In the genomic region with DNA sequence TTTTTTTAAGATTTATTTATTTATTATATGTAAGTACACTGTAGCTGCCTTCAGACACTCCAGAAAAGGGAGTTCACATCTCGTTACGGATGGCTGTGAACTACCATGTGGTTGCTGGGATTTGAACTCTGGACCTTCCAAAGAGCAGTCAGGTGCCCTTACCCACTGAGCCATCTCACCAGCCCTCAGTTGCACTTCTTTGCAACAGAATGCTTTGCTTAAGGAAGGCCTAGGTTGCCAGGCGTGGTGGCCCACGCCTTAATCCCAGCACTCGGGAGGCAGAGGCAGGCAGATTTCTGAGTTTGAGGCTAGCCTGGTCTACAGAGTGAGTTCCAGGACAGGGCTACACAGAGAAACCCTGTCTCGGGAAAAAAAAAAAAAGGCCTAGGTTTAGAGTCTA, we compare ENCODE assay signal across 8 mouse cellular contexts. TPM values are rescaled to one million over a fixed set of nuclear protein-coding genes. Genes with fewer than 3 reads are reported as not detected.
A peak's percentile ranks its signal among the peaks of the same experiment; 100 is the strongest.
DNase-seq lines count a peak whose midpoint lies in the region; ATAC-seq and TF ChIP-seq lines count a peak whose summit lies in the region.
"Not testable (repeated sequence)": the region's sequence is repeated elsewhere in the genome, so short reads cannot be mapped to it uniquely, and the experiment has no call there.

No protein-coding gene starts in this region.

- TF ChIP-seq EP300 in liver, embryonic 14.5 days (IDR thresholded peaks at IDR 0.05; ENCODE audit: low read depth) = not testable (repeated sequence)

- ATAC-seq in hindbrain, embryonic 14.5 days (ENCODE audit: low FRiP score); kidney, postnatal 0 days (replicated peaks; ENCODE audit: low FRiP score, low read depth); liver, embryonic 14.5 days (ENCODE audit: insufficient read depth); midbrain, embryonic 12.5 days (ENCODE audit: low FRiP score, low read depth): not testable (repeated sequence)

- 72% methylated on average over 6 of the region's 6 CpGs for WGBS in heart, embryonic 10.5 days
- 81% methylated on average over 6 of the region's 6 CpGs for WGBS in hindbrain, embryonic 14.5 days
- WGBS in kidney, postnatal 0 days = 63% methylated on average over 6 of the region's 6 CpGs
- WGBS in liver, embryonic 14.5 days (ENCODE audit: insufficient replicate concordance) = 65% methylated on average over 6 of the region's 6 CpGs
- 77% methylated on average over 6 of the region's 6 CpGs for WGBS in midbrain, embryonic 12.5 days
- WGBS in olfactory bulb, adult 2 months = 57% methylated on average over 6 of the region's 6 CpGs

- H3K9me3 ChIP-seq in heart, embryonic 10.5 days; hindbrain, embryonic 14.5 days (ENCODE audit: control insufficient read depth, low read length); kidney, postnatal 0 days (replicated peaks; ENCODE audit: low read length); liver, embryonic 14.5 days (ENCODE audit: control insufficient read depth, low read length); midbrain, embryonic 12.5 days: not testable (repeated sequence)

- peak; percentile 21 for DNase-seq in R1 (ENCODE audit: low read depth, low spot score)
- DNase-seq in heart, embryonic 10.5 days (ENCODE audit: low spot score); hindbrain, embryonic 14.5 days (ENCODE audit: low spot score); kidney, postnatal 0 days (ENCODE audit: low spot score); liver, embryonic 14.5 days (ENCODE audit: low read depth in 3 of 3, low spot score in 3 of 3): not testable (repeated sequence)

- peak overlapping the region; percentile 96 for H3K9ac ChIP-seq in hindbrain, embryonic 14.5 days
- H3K9ac ChIP-seq in kidney, postnatal 0 days (ENCODE audit: low read depth, low read length); liver, embryonic 14.5 days (replicated peaks): not testable (repeated sequence)
- peak overlapping the region; percentile 97; the same call in 1 of the 2 replicates for H3K9ac ChIP-seq in midbrain, embryonic 12.5 days (replicated peaks)

- peaks cover 34% of the 10 kb centered on the region for H3K36me3 ChIP-seq in heart, embryonic 10.5 days
- H3K36me3 ChIP-seq in hindbrain, embryonic 14.5 days (replicated peaks; ENCODE audit: control insufficient read depth, insufficient read depth) = peaks cover 29% of the 10 kb centered on the region
- peaks cover 18% of the 10 kb centered on the region for H3K36me3 ChIP-seq in kidney, postnatal 0 days (ENCODE audit: insufficient read depth, low read length)
- peaks cover 23% of the 10 kb centered on the region for H3K36me3 ChIP-seq in liver, embryonic 14.5 days (replicated peaks; ENCODE audit: control insufficient read depth, insufficient read depth, low read depth)
- H3K36me3 ChIP-seq in midbrain, embryonic 12.5 days = peaks cover 39% of the 10 kb centered on the region

- not testable (repeated sequence) for TF ChIP-seq POLR2A in embryonic fibroblast, embryonic 13.5 days (IDR thresholded peaks at IDR 0.05; ENCODE audit: low read depth, low read length); olfactory bulb, adult 2 months (IDR thresholded peaks at IDR 0.05; ENCODE audit: insufficient read depth, low read depth, low read length)

- TF ChIP-seq CTCF in embryonic fibroblast, embryonic 13.5 days (IDR thresholded peaks at IDR 0.05; ENCODE audit: borderline replicate concordance, insufficient read depth, low read length); kidney, postnatal 0 days (IDR thresholded peaks at IDR 0.05; ENCODE audit: low read depth); liver, embryonic 14.5 days (IDR thresholded peaks at IDR 0.05; ENCODE audit: low read depth); olfactory bulb, adult 2 months (IDR thresholded peaks at IDR 0.05; ENCODE audit: insufficient read depth, low read depth, low read length): not testable (repeated sequence)

- 0 out of 2 replicates have a peak overlapping the region, but pooled peaks have one; percentile 4 for H3K4me3 ChIP-seq in embryonic fibroblast, embryonic 13.5 days (ENCODE audit: insufficient read depth, low read length)
- H3K4me3 ChIP-seq in heart, embryonic 10.5 days = peak overlapping the region; percentile 98
- H3K4me3 ChIP-seq in hindbrain, embryonic 14.5 days (replicated peaks; ENCODE audit: low read length) = peak overlapping the region; percentile 96
- peak overlapping the region; percentile 97 for H3K4me3 ChIP-seq in kidney, postnatal 0 days (replicated peaks; ENCODE audit: low read depth, low read length)
- H3K4me3 ChIP-seq in liver, embryonic 14.5 days (ENCODE audit: insufficient read depth in 1 of 2, low read depth in 2 of 2, low read length in 2 of 2) = peak overlapping the region; percentile 26 to 89; a peak in 3 of 4 replicates
- peak overlapping the region; percentile 100 for H3K4me3 ChIP-seq in midbrain, embryonic 12.5 days
- peak overlapping the region; percentile 11; the same call in 1 of the 2 replicates for H3K4me3 ChIP-seq in olfactory bulb, adult 2 months (ENCODE audit: insufficient read depth, low read depth, low read length)

- not testable (repeated sequence) for H3K27ac ChIP-seq in embryonic fibroblast, embryonic 13.5 days (ENCODE audit: insufficient read depth, low read length); heart, embryonic 10.5 days; kidney, postnatal 0 days; liver, embryonic 14.5 days; midbrain, embryonic 12.5 days (replicated peaks); olfactory bulb, adult 2 months (ENCODE audit: insufficient read depth, low read depth, low read length)
- H3K27ac ChIP-seq in hindbrain, embryonic 14.5 days = peak overlapping the region; percentile 89; the same call in 1 of the 2 replicates

- H3K27me3 ChIP-seq in heart, embryonic 10.5 days (ENCODE audit: insufficient read depth, poor library complexity, severe bottlenecking); hindbrain, embryonic 14.5 days (ENCODE audit: control insufficient read depth, insufficient read depth, low read length); kidney, postnatal 0 days (ENCODE audit: insufficient read depth, low read length); liver, embryonic 14.5 days (ENCODE audit: control insufficient read depth, insufficient read depth, low read length); midbrain, embryonic 12.5 days: not testable (repeated sequence)

- H3K4me2 ChIP-seq in hindbrain, embryonic 14.5 days (replicated peaks) = peak overlapping the region; percentile 84
- peak overlapping the region; percentile 84 for H3K4me2 ChIP-seq in kidney, postnatal 0 days (ENCODE audit: low read length)
- peak overlapping the region; percentile 86 for H3K4me2 ChIP-seq in liver, embryonic 14.5 days (ENCODE audit: low read depth)
- peak overlapping the region; percentile 88 for H3K4me2 ChIP-seq in midbrain, embryonic 12.5 days (replicated peaks)

- not testable (repeated sequence) for H3K4me1 ChIP-seq in embryonic fibroblast, embryonic 13.5 days (ENCODE audit: control insufficient read depth, insufficient read depth, low read length)
- peaks cover 19% of the 10 kb centered on the region for H3K4me1 ChIP-seq in heart, embryonic 10.5 days
- peaks cover 15% of the 10 kb centered on the region for H3K4me1 ChIP-seq in hindbrain, embryonic 14.5 days (replicated peaks; ENCODE audit: control insufficient read depth, insufficient read depth, low read length)
- peaks cover 21% of the 10 kb centered on the region for H3K4me1 ChIP-seq in kidney, postnatal 0 days (replicated peaks; ENCODE audit: insufficient read depth, low read length)
- peaks cover 0 to 16% of the 10 kb centered on the region in 2 experiments for H3K4me1 ChIP-seq in liver, embryonic 14.5 days (replicated peaks; ENCODE audit: control insufficient read depth in 2 of 2, insufficient read depth in 2 of 2, low read length in 1 of 2)
- peaks cover 30% of the 10 kb centered on the region for H3K4me1 ChIP-seq in midbrain, embryonic 12.5 days
- peaks cover 35% of the 10 kb centered on the region for H3K4me1 ChIP-seq in olfactory bulb, adult 2 months (ENCODE audit: control insufficient read depth, insufficient read depth, low read length)

RNA-seq across cellular contexts. Expression of gene Apopt1, which starts 0.8 kb away (rescaled TPM):
- 29.9 and 38.2 TPM in 2 replicates for polyA plus RNA-seq in embryonic fibroblast, embryonic 13.5 days (2011; ENCODE audit: insufficient read length, low read depth, missing spikeins)
- 53.3 and 55.2 TPM in 2 replicates for polyA plus RNA-seq in heart, embryonic 10.5 days (2016; fragmentation: Nextera tagmentation; extraction: Ambion mirVana)
- 48.2 and 61.4 TPM in 2 replicates for polyA plus RNA-seq in hindbrain, embryonic 14.5 days (2014; fragmentation: Nextera tagmentation; extraction: Ambion mirVana)
- 57.8 and 61.4 TPM in 2 replicates for polyA plus RNA-seq in kidney, postnatal 0 days (2015; fragmentation: Nextera tagmentation; extraction: Ambion mirVana)
- 7.5 and 13.4 TPM in 2 replicates for polyA plus RNA-seq in liver, embryonic 14.5 days (2012; rRNA removed)
- polyA plus RNA-seq in liver, embryonic 14.5 days (2014; fragmentation: Nextera tagmentation; extraction: Ambion mirVana) = 19.3 and 20.0 TPM in 2 replicates
- polyA plus RNA-seq in midbrain, embryonic 12.5 days (2016; fragmentation: Nextera tagmentation; extraction: Ambion mirVana) = 52.3 and 57.8 TPM in 2 replicates
- polyA plus RNA-seq in olfactory bulb, adult 2 months (2012; ENCODE audit: insufficient read depth, insufficient read length, low replicate concordance, missing spikeins) = not detected in 2 replicates

RNA-seq across cellular contexts. Expression of gene Bag5, which starts 0.8 kb away (rescaled TPM):
- polyA plus RNA-seq in embryonic fibroblast, embryonic 13.5 days (2011; ENCODE audit: insufficient read length, low read depth, missing spikeins) = 29.3 and 35.9 TPM in 2 replicates
- polyA plus RNA-seq in heart, embryonic 10.5 days (2016; fragmentation: Nextera tagmentation; extraction: Ambion mirVana) = 43.7 and 47.7 TPM in 2 replicates
- polyA plus RNA-seq in hindbrain, embryonic 14.5 days (2014; fragmentation: Nextera tagmentation; extraction: Ambion mirVana) = 65.5 and 71.6 TPM in 2 replicates
- polyA plus RNA-seq in kidney, postnatal 0 days (2015; fragmentation: Nextera tagmentation; extraction: Ambion mirVana) = 45.7 and 48.9 TPM in 2 replicates
- polyA plus RNA-seq in liver, embryonic 14.5 days (2012; rRNA removed) = 5.5 and 9.8 TPM in 2 replicates
- polyA plus RNA-seq in liver, embryonic 14.5 days (2014; fragmentation: Nextera tagmentation; extraction: Ambion mirVana) = 15.2 and 15.5 TPM in 2 replicates
- 62.0 and 64.0 TPM in 2 replicates for polyA plus RNA-seq in midbrain, embryonic 12.5 days (2016; fragmentation: Nextera tagmentation; extraction: Ambion mirVana)
- not detected in 2 replicates for polyA plus RNA-seq in olfactory bulb, adult 2 months (2012; ENCODE audit: insufficient read depth, insufficient read length, low replicate concordance, missing spikeins)

RNA-seq across cellular contexts. Expression of gene Trmt61a, which starts 36.0 kb away (rescaled TPM):
- 9.0 and 13.0 TPM in 2 replicates for polyA plus RNA-seq in embryonic fibroblast, embryonic 13.5 days (2011; ENCODE audit: insufficient read length, low read depth, missing spikeins)
- 12.7 and 18.9 TPM in 2 replicates for polyA plus RNA-seq in heart, embryonic 10.5 days (2016; fragmentation: Nextera tagmentation; extraction: Ambion mirVana)
- 6.1 and 7.2 TPM in 2 replicates for polyA plus RNA-seq in hindbrain, embryonic 14.5 days (2014; fragmentation: Nextera tagmentation; extraction: Ambion mirVana)
- polyA plus RNA-seq in kidney, postnatal 0 days (2015; fragmentation: Nextera tagmentation; extraction: Ambion mirVana) = 6.3 and 6.8 TPM in 2 replicates
- 19.3 and 32.7 TPM in 2 replicates for polyA plus RNA-seq in liver, embryonic 14.5 days (2012; rRNA removed)
- polyA plus RNA-seq in liver, embryonic 14.5 days (2014; fragmentation: Nextera tagmentation; extraction: Ambion mirVana) = 3.3 and 4.4 TPM in 2 replicates
- polyA plus RNA-seq in midbrain, embryonic 12.5 days (2016; fragmentation: Nextera tagmentation; extraction: Ambion mirVana) = 11.8 and 13.2 TPM in 2 replicates
- polyA plus RNA-seq in olfactory bulb, adult 2 months (2012; ENCODE audit: insufficient read depth, insufficient read length, low replicate concordance, missing spikeins) = not detected in 2 replicates

RNA-seq across cellular contexts. Expression of gene Ckb, which starts 41.7 kb away (rescaled TPM):
- polyA plus RNA-seq in embryonic fibroblast, embryonic 13.5 days (2011; ENCODE audit: insufficient read length, low read depth, missing spikeins) = 43.8 and 84.3 TPM in 2 replicates
- 408 and 575 TPM in 2 replicates for polyA plus RNA-seq in heart, embryonic 10.5 days (2016; fragmentation: Nextera tagmentation; extraction: Ambion mirVana)
- 1,434 and 1,576 TPM in 2 replicates for polyA plus RNA-seq in hindbrain, embryonic 14.5 days (2014; fragmentation: Nextera tagmentation; extraction: Ambion mirVana)
- 135 and 148 TPM in 2 replicates for polyA plus RNA-seq in kidney, postnatal 0 days (2015; fragmentation: Nextera tagmentation; extraction: Ambion mirVana)
- 26.5 and 31.4 TPM in 2 replicates for polyA plus RNA-seq in liver, embryonic 14.5 days (2012; rRNA removed)
- polyA plus RNA-seq in liver, embryonic 14.5 days (2014; fragmentation: Nextera tagmentation; extraction: Ambion mirVana) = 26.1 and 28.0 TPM in 2 replicates
- polyA plus RNA-seq in midbrain, embryonic 12.5 days (2016; fragmentation: Nextera tagmentation; extraction: Ambion mirVana) = 2,376 and 2,635 TPM in 2 replicates
- 210 and 316 TPM in 2 replicates for polyA plus RNA-seq in olfactory bulb, adult 2 months (2012; ENCODE audit: insufficient read depth, insufficient read length, low replicate concordance, missing spikeins)

RNA-seq across cellular contexts. Expression of gene Klc1, which starts 44.8 kb away (rescaled TPM):
- 103 and 124 TPM in 2 replicates for polyA plus RNA-seq in embryonic fibroblast, embryonic 13.5 days (2011; ENCODE audit: insufficient read length, low read depth, missing spikeins)
- 109 and 116 TPM in 2 replicates for polyA plus RNA-seq in heart, embryonic 10.5 days (2016; fragmentation: Nextera tagmentation; extraction: Ambion mirVana)
- 586 and 635 TPM in 2 replicates for polyA plus RNA-seq in hindbrain, embryonic 14.5 days (2014; fragmentation: Nextera tagmentation; extraction: Ambion mirVana)
- 52.6 and 61.3 TPM in 2 replicates for polyA plus RNA-seq in kidney, postnatal 0 days (2015; fragmentation: Nextera tagmentation; extraction: Ambion mirVana)
- 11.3 and 16.3 TPM in 2 replicates for polyA plus RNA-seq in liver, embryonic 14.5 days (2012; rRNA removed)
- 14.3 and 17.2 TPM in 2 replicates for polyA plus RNA-seq in liver, embryonic 14.5 days (2014; fragmentation: Nextera tagmentation; extraction: Ambion mirVana)
- polyA plus RNA-seq in midbrain, embryonic 12.5 days (2016; fragmentation: Nextera tagmentation; extraction: Ambion mirVana) = 382 and 402 TPM in 2 replicates
- 135 and 1,741 TPM in 2 replicates for polyA plus RNA-seq in olfactory bulb, adult 2 months (2012; ENCODE audit: insufficient read depth, insufficient read length, low replicate concordance, missing spikeins)

Comparison
In these comparisons a context has a peak if more than half of its experiments do, and no peak if none do; other contexts are left out.
1. H3K4me3 ChIP-seq: peak in every context shown above with its lines; median percentile 100 in midbrain, embryonic 12.5 days; 98 in heart, embryonic 10.5 days; 97 in kidney, postnatal 0 days; 96 in hindbrain, embryonic 14.5 days; 58 in liver, embryonic 14.5 days; 11 in olfactory bulb, adult 2 months; 4 in embryonic fibroblast, embryonic 13.5 days.